Mouse (Mus musculus) heart, embryonic 10.5 days (tissue): ENCODE data around the gene Fam114a1. TPM values are rescaled to one million over a fixed set of nuclear protein-coding genes. Genes with fewer than 3 reads are reported as not detected.

ENCODE experiments used
- DNase-seq: peaks from one replicate; pipeline ENCODE4 v3.0.0-alpha.2; 2017; ENCODE audit warnings: low spot score
- H3K27ac ChIP-seq: fragments of 300-500 bp; sonication (generic); 2 replicates; pipeline ENCODE4 v1.5.1; 2016; ENCODE audit warnings: mild to moderate bottlenecking
- H3K27me3 ChIP-seq: fragments of 300-500 bp; sonication (generic); 2 replicates; pipeline ENCODE4 v1.6.1; 2016; ENCODE audit warnings: mild to moderate bottlenecking; ENCODE audit not compliant: poor library complexity, insufficient read depth, severe bottlenecking
- H3K36me3 ChIP-seq: fragments of 300-500 bp; sonication (generic); 2 replicates; pipeline ENCODE4 v1.6.1; 2016; ENCODE audit warnings: mild to moderate bottlenecking, moderate library complexity
- H3K4me1 ChIP-seq: fragments of 300-500 bp; sonication (generic); 2 replicates; pipeline ENCODE4 v1.6.1; 2016; ENCODE audit warnings: mild to moderate bottlenecking
- H3K4me3 ChIP-seq: fragments of 300-500 bp; sonication (generic); 2 replicates; pipeline ENCODE4 v1.5.1; 2016; ENCODE audit warnings: mild to moderate bottlenecking, moderate library complexity
- H3K9me3 ChIP-seq: fragments of 300-500 bp; sonication (generic); 2 replicates; pipeline ENCODE4 v1.6.1; 2016; ENCODE audit warnings: mild to moderate bottlenecking, moderate library complexity
- WGBS: fragments of 180-500 bp; shearing (Covaris S2); methylation state at CpG from one replicate; pipeline ENCODE4 v1.1.7; 2016; 5-methylcytosine and 5-hydroxymethylcytosine counted together
- polyA plus RNA-seq: library from polyadenylated mRNA; unstranded; fragments of >200 nt; fragmentation: Nextera tagmentation; extraction: Ambion mirVana; gene quantifications from 2 replicates; pipeline ENCODE4 v1.2.1, GENCODE M21; 2016

Fam114a1 gene
- polyA plus RNA-seq, 1 experiment from 2014 or later = 35.3 TPM

DNA sequence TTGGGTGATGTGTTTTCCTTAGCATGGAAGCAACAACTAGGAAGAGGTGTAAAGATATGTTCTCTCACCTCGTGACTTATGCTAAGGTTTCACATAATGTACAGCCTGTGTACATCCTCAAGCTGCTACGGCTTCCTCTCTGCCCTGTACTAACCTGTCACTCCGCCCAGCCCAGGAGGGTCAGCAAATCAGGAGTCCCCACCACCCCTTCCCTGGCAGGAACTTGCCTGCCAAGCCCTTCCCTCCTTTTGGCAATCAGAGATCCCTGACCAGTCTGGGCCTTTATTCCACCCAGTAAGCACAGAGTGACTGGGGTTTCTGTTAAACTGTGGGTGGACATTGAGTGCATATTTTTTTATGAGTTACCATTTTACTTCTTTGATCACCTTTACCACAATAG lies 45.6 kb downstream of the Fam114a1 start:
- Histone ChIP-seq H3K36me3 (peaks cover 43% of the 10 kb centered on the region), H3K9me3 (no peaks in the 10 kb centered on the region), H3K4me1 (no peaks in the 10 kb centered on the region), H3K4me3 (no peak overlapping the region), H3K27me3 (no peaks in the 10 kb centered on the region), H3K27ac (no peak overlapping the region)
- no peak for DNase-seq
- 81% methylated on average over 3 of the region's 3 CpGs for WGBS

DNA sequence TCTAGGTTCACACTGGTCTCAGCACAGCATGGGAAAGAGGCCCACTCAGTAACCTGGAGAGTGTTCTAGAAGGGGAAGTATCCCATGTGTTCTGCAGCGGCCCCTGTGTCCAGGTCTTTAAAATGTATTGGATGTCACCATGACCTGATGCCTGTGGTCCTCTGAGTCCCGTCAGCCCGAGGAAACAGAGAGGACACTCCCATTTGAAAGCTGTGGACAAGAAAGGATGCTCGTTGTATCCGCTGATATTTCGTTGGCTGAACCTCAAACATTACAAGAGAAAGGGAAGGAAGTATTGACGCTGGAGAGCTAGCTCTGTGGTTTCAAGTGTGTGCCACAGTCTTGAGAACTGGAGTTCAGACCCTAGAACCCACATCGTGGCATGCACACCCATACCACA lies 49.2 kb downstream of the Fam114a1 start:
- H3K4me3 ChIP-seq = no peak overlapping the region
- DNase-seq = no peak
- H3K4me1 ChIP-seq = no peaks in the 10 kb centered on the region
- 79% methylated on average over 8 of the region's 8 CpGs for WGBS
- H3K36me3 ChIP-seq = peaks cover 54% of the 10 kb centered on the region
- no peak overlapping the region for H3K27ac ChIP-seq
- H3K9me3 ChIP-seq = no peaks in the 10 kb centered on the region
- H3K27me3 ChIP-seq = no peaks in the 10 kb centered on the region

DNA sequence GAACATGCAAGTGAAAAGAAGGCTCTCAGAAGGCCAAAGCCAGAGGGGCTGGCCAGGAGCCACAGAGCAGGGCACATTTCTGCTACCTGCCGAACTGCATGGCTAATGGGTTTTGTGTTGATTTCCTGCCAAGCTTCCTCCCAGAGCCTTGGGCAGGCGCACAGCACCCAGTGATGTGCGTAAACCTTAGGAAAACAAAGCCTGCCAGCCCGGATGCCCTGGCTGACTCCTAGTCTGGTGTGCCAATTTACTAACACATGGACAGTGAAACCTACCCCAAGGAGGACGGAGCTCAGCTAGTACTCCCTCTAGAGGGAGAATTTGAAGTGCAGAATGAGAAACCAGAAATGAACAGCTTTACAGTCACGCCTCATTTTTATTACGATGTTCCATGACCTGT lies 50.0 kb downstream of the Fam114a1 start:
- Histone ChIP-seq H3K4me3 (no peak overlapping the region), H3K36me3 (peaks cover 59% of the 10 kb centered on the region), H3K27ac (no peak overlapping the region), H3K9me3 (no peaks in the 10 kb centered on the region), H3K4me1 (no peaks in the 10 kb centered on the region), H3K27me3 (no peaks in the 10 kb centered on the region)
- DNase-seq = no peak
- 67% methylated on average over 7 of the region's 7 CpGs for WGBS

DNA sequence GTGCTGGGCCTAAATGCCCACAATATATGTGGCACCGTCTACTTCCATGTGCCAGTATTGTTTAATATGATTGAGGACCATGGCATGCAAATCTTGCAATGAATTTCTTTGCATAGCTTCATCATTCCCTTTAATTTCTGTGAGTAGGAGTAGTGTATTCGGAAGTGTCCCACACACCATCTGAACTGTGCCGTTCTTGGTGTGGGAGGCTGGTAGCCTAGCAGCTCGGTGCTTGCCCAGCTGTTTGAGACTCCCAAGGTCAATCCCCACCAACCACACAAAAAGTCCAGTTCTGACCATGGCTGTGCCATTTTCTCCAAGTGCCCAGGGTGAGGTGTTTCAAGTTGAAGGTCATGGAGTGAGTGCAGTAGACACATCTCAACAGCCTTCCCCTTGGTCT lies 52.1 kb downstream of the Fam114a1 start:
- H3K9me3 ChIP-seq = no peaks in the 10 kb centered on the region
- no peak for DNase-seq
- H3K36me3 ChIP-seq = peaks cover 44% of the 10 kb centered on the region
- no peaks in the 10 kb centered on the region for H3K4me1 ChIP-seq
- WGBS = 91% methylated on average over 4 of the region's 4 CpGs
- H3K27me3 ChIP-seq = no peaks in the 10 kb centered on the region
- no peak overlapping the region for H3K4me3 ChIP-seq
- H3K27ac ChIP-seq = no peak overlapping the region

DNA sequence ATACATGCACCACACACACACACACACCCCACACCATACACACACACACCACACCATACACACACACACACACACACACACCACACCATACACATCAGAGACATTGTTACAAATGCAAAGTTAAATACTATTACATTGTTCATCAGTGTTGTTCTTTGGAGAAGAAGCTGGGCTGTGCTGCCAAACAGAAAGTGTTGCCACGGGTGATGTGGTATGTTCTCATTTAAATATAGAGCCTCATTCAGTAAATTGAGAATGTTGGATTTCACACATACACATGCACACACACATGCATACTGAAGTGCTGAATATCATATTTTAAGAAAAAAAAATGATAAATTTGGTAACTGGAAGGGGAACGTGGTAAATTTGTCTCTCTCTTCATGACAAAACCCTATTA lies 54.8 kb downstream of the Fam114a1 start:
- Histone ChIP-seq H3K27ac (no peak overlapping the region), H3K4me1 (peaks cover 8% of the 10 kb centered on the region; the same call in 1 of the 2 replicates), H3K36me3 (peaks cover 49% of the 10 kb centered on the region), H3K27me3 (no peaks in the 10 kb centered on the region), H3K9me3 (no peaks in the 10 kb centered on the region), H3K4me3 (no peak overlapping the region)
- WGBS = 86% methylated on average over 2 of the region's 2 CpGs
- no peak for DNase-seq

DNA sequence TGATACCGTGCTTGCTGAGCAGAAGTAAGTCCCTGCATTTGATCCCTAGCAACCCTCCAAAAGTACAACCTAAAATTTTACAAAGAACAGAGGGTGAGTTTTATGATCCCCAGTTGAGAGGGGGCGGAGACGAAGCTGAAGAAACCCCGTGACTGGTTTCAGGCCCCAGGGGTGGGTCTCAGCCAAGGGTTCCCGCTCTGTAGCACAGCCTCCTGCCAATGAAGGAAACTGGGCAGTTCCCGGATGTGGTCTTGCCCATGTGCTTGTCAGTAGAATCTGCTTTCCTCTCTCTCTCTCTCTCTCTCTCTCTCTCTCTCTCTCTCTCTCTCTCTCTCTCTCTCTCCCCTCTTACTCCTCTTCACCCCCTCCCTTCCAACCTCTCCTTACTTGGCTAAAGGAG lies 56.0 kb downstream of the Fam114a1 start:
- WGBS = 63% methylated on average over 6 of the region's 6 CpGs
- Histone ChIP-seq H3K27ac (no peak overlapping the region), H3K36me3 (peaks cover 56% of the 10 kb centered on the region), H3K9me3 (no peaks in the 10 kb centered on the region), H3K4me1 (peaks cover 8% of the 10 kb centered on the region; the same call in 1 of the 2 replicates), H3K27me3 (no peaks in the 10 kb centered on the region), H3K4me3 (no peak overlapping the region)
- DNase-seq = no peak

DNA sequence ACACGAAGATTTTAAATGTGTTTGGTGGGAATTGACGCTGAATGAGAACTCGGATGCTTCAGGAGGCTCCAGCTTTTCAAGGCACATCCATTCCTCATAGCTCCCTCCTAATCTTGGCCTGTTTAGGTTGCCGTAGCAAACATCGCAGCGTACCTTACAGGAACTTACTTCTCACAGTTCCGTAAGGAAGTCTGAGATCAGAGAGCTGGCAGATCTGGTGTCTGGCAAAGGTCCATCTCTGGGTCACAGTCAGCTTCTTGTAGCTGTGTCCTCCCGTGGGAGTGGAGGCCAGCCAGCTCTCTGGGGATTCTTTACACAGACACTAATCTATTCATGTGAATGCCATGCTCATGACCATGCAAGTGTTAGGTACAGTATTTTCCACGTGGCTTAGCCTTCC lies 56.9 kb downstream of the Fam114a1 start:
- no peak for DNase-seq
- Histone ChIP-seq H3K36me3 (peaks cover 54% of the 10 kb centered on the region), H3K4me1 (peaks cover 8% of the 10 kb centered on the region; the same call in 1 of the 2 replicates), H3K4me3 (no peak overlapping the region), H3K27me3 (no peaks in the 10 kb centered on the region), H3K9me3 (no peaks in the 10 kb centered on the region), H3K27ac (no peak overlapping the region)
- WGBS = 75% methylated on average over 9 of the region's 9 CpGs

DNA sequence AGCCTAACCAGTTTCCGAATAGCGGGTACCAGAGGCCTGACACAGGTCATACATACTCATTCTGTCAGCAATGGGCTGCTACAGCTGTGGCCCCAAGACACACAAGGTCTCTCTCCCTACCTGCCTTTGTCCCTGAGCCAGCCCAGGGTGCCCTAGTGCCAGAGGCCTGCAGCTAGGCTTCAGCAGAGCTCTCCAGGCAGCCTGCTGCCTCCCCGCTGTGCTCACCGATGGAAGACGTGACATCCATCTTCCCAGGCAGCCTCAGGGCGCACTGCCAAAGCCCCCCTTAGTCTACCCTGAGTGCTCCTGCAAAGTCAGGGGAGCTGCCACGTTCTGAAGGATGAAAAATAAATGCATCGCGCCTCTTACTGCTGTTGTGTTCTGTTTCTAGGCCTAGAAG lies 58.1 kb downstream of the Fam114a1 start:
- no peaks in the 10 kb centered on the region for H3K9me3 ChIP-seq
- H3K27me3 ChIP-seq = no peaks in the 10 kb centered on the region
- 58% methylated on average over 9 of the region's 9 CpGs for WGBS
- no peak overlapping the region for H3K27ac ChIP-seq
- H3K36me3 ChIP-seq = peaks cover 46% of the 10 kb centered on the region
- H3K4me1 ChIP-seq = peaks cover 8% of the 10 kb centered on the region; the same call in 1 of the 2 replicates
- no peak overlapping the region for H3K4me3 ChIP-seq
- DNase-seq = no peak

DNA sequence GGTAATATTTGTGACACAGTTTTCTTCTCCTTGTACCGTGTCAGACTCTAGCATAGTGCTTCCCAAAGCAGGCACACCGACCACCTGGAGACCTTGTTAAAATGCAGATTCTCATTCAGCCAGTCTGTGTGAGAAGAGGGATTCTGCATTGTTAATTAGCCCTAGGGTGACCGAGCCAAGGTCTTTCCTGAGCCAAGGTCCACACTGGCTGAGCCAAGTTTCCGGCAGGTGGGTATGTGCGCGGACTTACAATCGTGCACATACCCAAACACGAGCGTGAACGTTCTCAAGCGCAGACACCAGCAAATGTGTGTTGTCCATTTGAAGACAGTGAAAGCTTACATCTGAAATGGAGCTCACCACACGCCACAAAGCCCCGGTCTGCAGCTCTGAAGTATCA lies 66.7 kb downstream of the Fam114a1 start:
- Histone ChIP-seq H3K9me3 (no peaks in the 10 kb centered on the region), H3K27me3 (no peaks in the 10 kb centered on the region), H3K36me3 (peaks cover 19% of the 10 kb centered on the region; the same call in 1 of the 2 replicates), H3K4me1 (no peaks in the 10 kb centered on the region), H3K4me3 (no peak overlapping the region), H3K27ac (no peak overlapping the region)
- 79% methylated on average over 13 of the region's 13 CpGs for WGBS
- no peak for DNase-seq

DNA sequence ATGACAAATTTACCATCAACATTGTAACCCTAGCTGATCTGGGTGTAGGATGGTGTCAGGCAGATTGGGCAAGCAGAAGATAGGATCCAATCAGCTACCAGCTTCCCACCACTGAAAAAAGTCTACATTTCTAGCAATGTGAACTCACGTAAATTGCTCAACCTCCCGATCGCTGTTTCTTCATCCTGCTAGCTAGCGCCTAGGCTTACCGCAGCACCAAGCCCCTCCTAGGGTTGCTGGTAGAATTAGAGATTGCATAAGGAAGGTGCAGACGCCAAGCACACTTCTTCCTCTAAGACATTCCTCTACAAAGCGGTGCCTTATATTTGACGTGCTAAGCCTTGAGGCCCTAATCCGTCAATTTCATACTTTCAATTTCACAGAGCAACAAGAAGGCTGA lies 68.4 kb downstream of the Fam114a1 start:
- Histone ChIP-seq H3K36me3 (peaks cover 13% of the 10 kb centered on the region), H3K9me3 (no peaks in the 10 kb centered on the region), H3K4me1 (no peaks in the 10 kb centered on the region), H3K27me3 (no peaks in the 10 kb centered on the region), H3K4me3 (no peak overlapping the region), H3K27ac (no peak overlapping the region)
- WGBS = 85% methylated on average over 9 of the region's 9 CpGs
- DNase-seq = no peak

DNA sequence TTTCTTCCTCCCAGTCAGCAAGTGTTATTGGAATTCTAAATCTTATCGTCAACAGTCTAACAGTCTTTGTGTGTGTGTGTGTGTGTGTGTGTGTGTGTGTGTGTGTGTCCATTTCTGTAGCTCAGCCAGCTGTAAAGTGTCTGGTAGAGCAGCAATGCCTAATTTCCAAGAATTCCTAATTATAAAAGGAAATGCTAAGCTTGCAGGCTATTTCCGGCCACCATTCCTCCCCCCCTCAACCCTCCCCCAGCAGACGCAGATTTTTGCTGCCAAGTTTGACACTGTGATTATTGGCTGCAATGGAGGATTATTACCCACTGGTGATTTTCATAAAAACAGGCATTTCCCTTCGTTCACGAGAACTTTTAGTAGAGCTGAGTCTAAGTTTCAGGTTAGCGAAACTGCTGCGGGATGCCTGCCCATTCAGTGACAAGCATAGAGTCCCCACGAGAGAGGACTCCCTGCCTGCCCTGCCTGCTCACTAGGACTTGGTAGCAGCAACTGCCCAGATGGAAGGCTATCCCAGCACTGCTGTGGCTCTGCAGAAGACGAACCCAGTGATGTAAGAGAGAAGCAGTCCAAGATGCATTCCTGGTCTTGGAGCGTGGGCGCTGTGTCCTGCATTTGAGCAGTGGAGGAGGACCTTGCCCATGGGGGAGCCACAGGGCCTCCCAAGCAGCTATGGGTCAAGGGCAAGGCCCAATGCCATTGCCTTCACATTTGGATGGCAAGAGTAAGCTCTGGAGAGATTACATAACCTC lies 69.1 kb downstream of the Fam114a1 start:
- WGBS = 86% methylated on average over 11 of the region's 11 CpGs
- H3K27me3 ChIP-seq = no peaks in the 10 kb centered on the region
- no peak overlapping the region for H3K27ac ChIP-seq
- DNase-seq = no peak
- H3K4me1 ChIP-seq = no peaks in the 10 kb centered on the region
- peaks cover 6% of the 10 kb centered on the region for H3K36me3 ChIP-seq
- no peak overlapping the region for H3K4me3 ChIP-seq
- no peaks in the 10 kb centered on the region for H3K9me3 ChIP-seq

DNA sequence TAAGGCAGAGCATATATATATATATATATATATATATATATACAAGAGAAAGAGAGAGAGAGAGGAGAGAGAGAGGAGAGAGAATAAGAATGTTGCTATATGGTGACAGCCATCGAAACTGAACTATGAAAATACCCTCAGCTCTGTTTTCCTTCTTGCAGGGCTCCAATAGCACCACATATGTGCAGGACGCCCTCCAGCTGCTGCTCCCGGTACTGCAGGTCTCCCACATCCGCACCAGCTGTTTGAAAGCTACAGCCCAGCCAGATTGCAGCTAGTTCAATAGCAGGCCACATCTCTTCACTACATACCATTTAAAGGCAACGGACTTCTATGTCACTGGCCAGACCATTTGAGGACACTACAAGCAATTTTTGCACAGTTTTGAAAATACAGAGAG lies 70.6 kb downstream of the Fam114a1 start:
- Histone ChIP-seq H3K27ac (no peak overlapping the region), H3K4me3 (no peak overlapping the region), H3K9me3 (no peaks in the 10 kb centered on the region), H3K36me3 (peaks cover 1% of the 10 kb centered on the region), H3K27me3 (no peaks in the 10 kb centered on the region), H3K4me1 (no peaks in the 10 kb centered on the region)
- no peak for DNase-seq
- 68% methylated on average over 5 of the region's 5 CpGs for WGBS

DNA sequence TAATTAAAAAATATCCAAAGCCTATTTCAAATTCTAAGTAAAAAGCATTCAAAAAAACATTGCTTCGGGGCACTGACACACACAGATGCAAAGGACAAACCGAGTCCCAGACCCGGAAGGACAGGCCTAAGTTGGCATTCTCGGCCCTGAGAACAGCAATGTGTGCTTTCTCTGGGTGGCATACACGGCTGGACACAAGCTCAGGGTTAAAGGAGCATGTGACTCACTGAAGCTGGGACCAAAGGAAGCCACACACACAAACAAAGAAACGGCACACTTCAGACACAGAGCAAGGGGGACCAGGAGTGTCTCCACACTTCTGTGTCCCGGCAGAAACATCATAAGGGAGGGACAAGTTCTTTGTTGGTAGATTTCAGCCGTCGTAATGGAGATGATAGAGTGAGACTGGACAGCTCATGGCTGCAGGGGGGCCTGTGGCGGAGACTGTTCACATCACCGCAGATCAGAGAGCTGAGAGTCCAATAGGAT lies 73.6 kb downstream of the Fam114a1 start:
- no peaks in the 10 kb centered on the region for H3K27me3 ChIP-seq
- no peaks in the 10 kb centered on the region for H3K4me1 ChIP-seq
- H3K4me3 ChIP-seq = no peak overlapping the region
- H3K27ac ChIP-seq = no peak overlapping the region
- H3K36me3 ChIP-seq = no peaks in the 10 kb centered on the region; the same call in none of the 2 replicates
- WGBS = 73% methylated on average over 11 of the region's 11 CpGs
- no peak for DNase-seq
- H3K9me3 ChIP-seq = no peaks in the 10 kb centered on the region
